Mouse (Mus musculus) thymus, postnatal 4 days (tissue): ENCODE data around the gene Fstl1.
A peak's percentile ranks its signal among the peaks of the same experiment; 100 is the strongest.

Source experiments
- DNase-seq: peaks from one replicate; pipeline ENCODE4 v3.0.0; 2021

The Fstl1 gene

DNA sequence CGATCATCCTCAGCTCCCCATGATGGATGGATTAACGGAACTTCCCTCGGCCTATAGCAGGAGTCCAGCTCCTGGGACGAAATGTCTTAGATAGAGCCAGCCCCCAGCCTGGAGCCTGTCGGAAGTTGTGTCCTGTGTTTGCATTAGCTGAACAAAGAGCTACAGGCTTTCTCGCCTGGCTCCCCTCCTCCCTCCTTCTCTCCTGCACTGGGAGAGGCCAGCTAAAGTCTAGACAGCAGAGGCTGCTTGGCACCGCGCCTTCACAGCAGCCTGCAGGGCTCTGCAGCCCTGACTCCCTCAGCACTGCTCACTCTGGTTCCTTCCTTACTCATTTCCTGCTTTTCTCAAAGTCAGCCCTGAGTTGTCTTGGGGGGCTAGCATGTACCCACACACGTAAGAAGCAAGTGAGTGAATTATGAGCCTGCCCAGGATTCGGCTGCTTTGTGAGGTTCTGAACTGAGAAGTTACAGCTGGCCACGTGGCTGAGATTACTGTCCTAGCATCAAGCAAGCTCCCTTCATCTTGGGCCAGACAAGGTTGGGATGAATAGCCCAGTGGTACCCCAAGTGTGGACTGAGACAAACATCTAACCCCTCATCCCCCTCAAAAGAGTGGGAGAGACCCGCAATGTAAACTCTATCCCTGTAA is 11.8 kb downstream of the Fstl1 start:
- no peak for DNase-seq

DNA sequence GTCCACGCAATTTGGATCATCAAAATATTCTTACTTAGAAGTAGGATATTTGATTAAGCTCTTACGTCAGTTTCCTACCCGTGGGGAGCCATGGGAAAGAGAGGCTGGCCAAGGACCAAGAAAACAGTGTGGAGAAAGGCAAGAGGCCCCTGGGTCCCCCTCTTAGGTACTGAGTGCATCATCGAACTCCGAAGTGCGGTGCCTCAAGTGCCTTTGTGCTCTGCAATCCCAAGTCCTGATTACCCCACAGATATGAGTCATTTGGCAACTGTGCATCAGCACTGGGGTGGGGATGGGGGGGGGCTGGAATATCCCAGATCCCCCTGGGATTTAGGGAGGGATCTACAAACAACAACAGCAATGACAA is 12.3 kb downstream of the Fstl1 start:
- DNase-seq: no peak

GRCm38 (mm10) chr16:37789394-37789920 is 12.8 kb downstream of the Fstl1 start:
- DNase-seq: no peak

GRCm38 (mm10) chr16:37790008-37790780 is 13.5 kb downstream of the Fstl1 start:
- DNase-seq: no peak

DNA sequence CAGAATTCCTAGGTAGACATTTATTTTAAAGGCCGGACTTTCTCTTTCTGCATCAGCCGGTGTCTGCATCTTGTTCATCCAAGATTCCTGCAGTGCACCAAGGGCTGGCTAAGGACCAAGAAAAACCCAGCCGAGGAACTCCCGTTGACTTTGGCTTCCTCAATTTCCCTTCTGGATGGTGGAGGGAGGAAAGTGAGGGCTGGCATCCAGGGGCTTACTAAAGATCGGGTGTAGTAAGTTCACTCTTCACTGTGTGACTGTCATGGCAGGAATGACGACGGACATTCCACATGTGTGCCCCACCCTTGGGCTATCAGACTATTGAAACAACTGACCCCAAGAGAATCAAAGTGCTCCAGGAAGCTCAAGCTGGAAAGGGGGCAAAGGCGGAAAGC is 14.1 kb downstream of the Fstl1 start:
- no peak for DNase-seq

- no peak for DNase-seq
Observed at GRCm38 (mm10) chr16:37795651-37796150, 19.0 kb downstream of the Fstl1 start.

DNA sequence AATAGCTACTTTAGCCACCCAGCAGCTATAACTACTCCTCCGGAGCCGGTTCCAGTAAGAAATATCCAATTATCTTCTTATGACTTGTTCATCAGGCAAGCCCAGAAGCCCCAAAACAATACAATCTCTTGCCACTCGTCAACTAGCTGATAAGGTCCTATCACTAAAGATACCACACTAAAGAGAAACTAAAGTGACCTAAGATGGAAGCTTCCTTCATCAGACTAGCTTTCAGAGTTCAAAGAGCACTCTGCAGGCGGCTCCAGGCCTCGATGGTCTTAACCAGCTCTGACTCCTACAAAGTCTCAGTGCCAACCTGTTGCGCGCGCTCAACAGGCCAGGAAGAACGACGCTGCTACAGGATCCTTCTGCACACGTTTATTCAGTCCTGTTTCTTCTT is 19.6 kb downstream of the Fstl1 start:
- no peak for DNase-seq

- no peak for DNase-seq
Observed at GRCm38 (mm10) chr16:37801097-37801496, 24.4 kb downstream of the Fstl1 start.

DNA sequence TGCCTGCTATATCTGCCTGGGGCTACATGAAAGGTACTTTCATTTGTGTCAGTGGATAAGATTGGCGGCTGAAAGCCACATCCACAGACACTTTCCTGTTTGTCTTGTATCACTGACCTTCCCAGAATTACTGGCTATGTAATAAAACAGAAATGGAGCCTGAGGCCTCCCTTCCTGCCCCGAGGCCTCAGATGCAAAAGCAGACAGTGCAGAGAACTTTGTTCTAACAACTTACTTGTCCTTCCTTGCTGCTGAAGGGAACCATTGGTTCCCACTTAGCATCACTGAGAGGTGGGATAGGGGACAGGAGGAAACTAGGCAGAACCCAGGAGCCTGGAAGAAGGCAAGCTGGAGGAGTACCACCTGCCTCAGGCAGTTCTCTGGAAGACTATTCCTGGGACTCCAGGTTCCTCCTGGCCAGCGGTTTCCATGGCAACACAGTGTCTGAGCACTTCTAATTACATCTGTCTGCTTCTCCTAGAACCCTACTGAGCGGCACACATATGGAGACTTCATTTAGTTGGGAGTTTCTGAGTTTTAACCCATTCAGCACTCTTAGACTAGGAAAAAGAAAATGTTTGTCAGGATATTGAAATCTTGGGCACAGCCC is 26.1 kb downstream of the Fstl1 start:
- DNase-seq: no peak

DNA sequence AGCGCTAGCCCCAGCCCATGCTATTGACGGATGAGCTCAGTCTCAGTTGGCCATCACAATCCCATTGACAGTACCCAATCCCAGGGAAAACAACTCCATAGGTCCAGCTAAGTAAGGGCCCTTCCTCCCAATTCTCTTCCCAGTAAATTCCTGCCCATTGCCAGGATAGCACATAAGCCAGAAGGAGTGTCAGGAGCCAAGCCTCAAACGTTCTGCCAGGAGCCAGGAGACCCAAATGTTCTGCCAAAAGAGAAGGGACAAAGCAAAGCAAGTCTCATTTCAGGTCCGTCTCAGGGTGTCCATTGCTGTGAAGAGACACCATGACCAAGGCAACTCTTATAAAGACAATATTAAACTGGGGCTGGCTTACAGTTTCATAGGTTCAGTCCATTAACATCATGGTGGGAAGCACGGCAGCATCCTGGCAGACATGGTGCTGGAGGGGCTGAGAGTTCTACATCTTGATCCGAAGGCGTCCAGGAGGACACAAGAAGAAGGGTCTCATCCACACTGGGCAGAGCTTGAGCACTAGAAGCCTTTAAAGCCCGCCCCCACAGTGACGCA is 26.8 kb downstream of the Fstl1 start:
- no peak for DNase-seq

DNA sequence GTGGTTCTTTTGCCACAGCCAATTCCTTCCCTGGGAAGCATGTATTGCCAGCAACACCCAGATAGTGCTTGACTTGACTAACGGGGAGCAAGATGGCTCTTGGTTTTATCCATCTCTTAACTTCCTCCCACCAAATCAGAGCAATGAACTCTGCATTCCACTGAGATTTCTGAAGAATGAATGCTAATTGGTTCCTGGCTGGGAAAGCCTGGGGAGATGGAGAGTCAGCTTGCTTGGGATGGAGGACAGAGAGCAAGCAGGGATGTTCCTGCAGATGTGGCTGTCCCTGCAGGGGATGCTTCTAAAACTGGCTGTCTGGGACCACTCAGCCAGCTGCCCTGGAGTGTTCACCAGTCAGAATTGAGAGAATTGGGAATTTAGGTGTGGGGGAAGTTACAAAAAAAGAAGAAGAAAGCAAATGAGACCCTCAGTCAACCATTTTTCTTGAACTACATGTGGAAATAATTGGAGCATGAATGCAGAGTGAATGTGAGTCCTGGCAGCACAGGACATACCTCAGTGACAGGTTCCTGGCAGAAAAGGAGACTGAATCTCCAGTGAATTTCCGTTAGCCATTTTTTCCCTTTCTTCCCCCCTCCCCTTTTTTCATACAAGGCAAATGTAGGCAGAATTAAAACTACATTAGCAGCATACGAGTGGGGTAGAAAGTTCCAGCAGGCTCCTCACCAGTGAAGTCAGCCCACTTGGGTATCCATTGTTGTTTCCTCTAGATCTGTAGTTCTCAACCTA is 29.2 kb downstream of the Fstl1 start:
- DNase-seq: no peak

GRCm38 (mm10) chr16:37807269-37807668 is 30.6 kb downstream of the Fstl1 start:
- no peak for DNase-seq

- DNase-seq: no peak
Observed at GRCm38 (mm10) chr16:37808866-37809622, 32.4 kb downstream of the Fstl1 start.

DNA sequence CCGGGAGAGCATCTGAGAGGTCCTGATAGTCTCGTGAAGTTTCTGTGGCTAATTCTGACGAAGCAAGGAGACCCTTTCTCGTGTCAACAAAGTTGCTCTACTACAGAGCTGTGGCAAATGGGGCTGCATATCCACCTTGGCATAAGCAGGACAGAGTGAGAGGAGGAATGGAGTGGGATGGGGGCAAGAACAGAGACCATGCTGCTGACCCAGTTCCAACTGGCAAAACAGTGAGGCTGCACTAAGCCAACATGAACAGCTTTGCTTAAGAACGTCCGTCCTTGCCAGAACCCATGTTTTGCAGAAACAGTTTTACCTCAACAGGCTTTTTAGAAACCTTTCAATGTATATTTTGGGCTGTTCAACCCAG is 32.9 kb downstream of the Fstl1 start:
- DNase-seq: no peak

GRCm38 (mm10) chr16:37811874-37812273 is 35.2 kb downstream of the Fstl1 start:
- DNase-seq: no peak

DNA sequence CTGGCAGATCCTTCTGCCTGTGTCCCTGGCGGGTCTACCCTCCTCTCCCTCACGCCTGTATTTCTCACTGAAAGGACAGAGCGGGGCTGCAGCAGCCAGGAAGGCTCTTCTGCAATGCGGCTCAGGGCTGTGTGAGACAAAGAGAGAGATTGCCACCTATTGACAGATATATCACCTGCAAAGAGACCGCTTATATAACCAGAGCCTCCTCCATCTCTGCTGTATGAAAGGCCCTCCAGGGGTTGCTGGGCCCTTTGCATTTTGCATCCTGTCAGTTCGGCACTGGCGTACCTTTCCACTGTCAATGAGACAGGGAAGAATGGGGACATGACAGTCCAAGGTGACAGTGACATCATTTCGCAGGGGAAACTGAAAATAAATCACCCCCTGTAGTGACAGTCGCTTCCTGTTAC is 35.8 kb downstream of the Fstl1 start:
- peak; percentile 17 for DNase-seq

DNA sequence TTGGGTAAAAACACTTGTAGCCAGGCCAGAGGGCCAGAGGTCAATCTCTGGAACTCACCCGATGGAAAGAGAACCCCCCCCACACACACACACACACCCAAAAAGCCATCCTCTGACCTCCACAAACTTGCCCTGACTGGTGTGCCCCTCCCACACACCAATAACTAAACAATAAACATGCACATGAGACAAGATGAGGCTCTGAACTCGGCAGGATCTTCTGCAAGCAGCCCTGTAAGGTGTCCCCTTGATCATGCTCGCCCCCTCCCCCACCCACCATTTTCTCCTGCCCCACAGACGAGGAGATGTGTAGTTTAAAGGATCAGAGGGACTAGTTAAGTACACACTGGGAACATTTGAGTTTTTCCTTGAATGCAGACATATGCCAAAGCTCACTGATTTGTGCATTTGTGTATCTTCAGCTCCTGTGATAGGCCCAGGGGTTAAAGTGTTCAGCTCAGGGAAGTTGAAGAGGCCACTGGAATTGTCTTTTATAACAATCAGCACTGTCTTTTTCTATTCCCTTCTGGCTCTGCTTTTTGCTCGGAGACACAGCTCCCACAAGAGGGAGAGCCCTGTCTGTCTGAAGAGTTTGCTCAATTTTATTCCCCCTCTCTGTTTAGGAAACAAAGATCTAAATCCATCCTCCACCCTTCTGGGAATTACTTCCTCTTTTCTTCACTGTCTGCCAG is 37.2 kb downstream of the Fstl1 start:
- DNase-seq: peak; percentile 21

DNA sequence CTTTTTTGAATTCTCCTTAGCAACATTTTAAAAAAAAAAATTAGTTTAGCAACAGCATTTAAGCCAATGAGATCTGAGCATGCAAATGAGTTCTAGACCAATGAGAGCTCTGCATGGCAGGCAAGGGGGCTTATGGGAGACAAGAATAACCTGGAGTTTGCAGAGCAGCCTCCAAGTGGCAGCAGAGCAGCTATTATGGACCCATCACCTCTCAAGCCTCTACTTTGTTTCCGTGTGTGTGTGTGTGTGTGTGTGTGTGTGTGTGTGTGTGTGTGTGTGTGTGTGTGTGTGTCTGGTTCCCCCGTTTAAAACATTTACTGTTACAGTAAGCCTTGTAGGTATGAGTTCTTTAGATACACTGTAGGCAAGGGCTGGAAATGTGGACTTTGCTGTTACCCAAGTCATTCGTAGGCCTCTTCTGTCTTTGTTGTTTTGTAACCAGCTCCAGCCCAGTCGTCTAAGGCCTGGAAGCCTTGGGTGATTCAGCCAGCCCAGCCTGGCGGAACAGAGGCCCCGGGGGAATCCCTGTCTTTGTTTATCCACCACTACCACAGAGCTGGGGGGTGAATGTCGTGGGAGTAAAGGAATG is 37.8 kb downstream of the Fstl1 start:
- DNase-seq: peak; percentile 79

DNA sequence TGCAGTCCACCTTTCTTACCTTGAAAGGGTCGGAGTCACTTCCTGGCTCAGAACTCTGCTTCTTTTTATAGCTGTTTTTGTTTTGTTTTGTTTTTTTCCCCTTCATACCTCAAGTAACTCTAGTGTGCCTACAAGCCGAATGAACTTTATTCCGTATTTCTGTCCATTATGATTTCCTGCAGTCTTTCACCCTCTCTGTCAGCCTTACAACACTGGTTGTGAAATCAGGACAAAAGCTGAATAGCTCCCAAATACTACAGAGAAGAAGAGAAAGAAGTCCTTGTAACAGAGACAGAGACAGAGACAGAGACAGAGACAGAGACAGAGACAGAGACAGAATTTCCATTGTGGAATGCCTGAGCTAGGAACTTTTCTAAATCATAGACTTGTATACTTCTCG is 41.3 kb downstream of the Fstl1 start:
- DNase-seq: no peak

DNA sequence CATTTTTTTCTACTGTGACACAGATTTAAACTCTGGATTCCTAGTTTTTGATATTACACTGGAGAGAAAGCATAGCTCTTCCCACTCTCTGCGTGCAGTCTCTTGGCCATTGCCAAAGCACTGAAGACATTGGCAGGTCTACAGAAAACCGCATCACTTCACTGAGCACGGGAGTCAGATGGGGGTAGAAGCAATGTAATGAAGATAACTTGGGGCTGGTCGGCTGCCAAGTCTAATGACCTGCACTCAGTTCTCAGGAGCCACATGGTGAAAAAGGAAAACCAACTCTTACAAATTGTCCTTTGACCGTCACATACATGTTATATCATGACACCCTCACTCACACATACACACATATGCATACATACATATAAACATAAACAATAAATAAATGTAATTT is 47.3 kb downstream of the Fstl1 start:
- DNase-seq: no peak
